Mouse (Mus musculus): ENCODE data around the gene Ccdc47. TPM values are rescaled to one million over a fixed set of nuclear protein-coding genes. Genes with fewer than 3 reads are reported as not detected.
"Not testable (repeated sequence)": the region's sequence is repeated elsewhere in the genome, so short reads cannot be mapped to it uniquely, and the experiment has no call there.

Ccdc47 gene
- polyA plus RNA-seq, 1 experiment, result 4.8 TPM

DNA sequence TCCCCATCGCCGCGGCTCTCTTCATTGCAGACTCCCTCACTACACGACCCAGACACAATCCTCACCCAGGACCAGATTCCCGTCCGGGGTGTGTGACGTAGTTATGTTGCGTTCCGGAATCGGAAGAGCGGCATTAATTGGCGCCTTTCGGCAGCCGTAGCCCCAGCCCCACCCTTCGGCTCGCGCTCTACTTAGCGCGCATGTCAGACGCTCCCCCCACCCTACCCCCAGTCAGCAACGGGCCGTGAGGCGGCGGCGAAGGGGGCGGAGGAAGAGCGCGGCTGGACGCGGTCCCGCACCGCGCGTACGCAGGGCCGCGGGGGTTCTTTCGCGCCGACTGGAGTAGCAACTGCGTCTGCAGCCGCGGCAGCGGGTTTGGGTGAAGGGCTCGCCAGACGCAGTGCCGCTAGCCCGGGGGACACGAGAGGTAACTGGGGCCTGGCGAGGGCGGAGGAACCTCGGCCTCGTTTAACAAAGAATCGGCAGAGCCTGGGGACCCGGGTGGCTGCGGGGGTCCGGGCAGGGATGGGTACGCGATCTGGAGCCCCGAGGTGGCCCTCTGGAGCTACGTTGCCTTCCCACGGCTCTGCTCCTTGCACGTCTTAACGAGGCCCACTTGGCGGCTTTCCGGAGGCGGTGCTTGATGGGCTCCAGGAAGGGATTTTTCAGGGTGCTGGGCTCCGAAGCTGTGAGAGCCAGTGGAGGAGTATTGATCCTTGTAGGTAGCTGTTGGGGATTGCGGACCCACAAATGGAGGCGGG, 766 bp upstream of the Ccdc47 start, which contains the start of gene Ddx42:
TSS of gene Ddx42 (plus strand) at position 197 of the 761 bp plus-strand sequence.
- Histone ChIP-seq H3K27ac (ENCODE audit: insufficient read depth, low read depth, low read length) (peak within 1 kb of the TSS; percentile 99), H3K4me3 (ENCODE audit: low read depth, low read length) (peak within 1 kb of the TSS; percentile 99), H3K4me1 (ENCODE audit: control insufficient read depth, insufficient read depth, insufficient read length, low read length) (peaks cover 6% of the 10 kb centered on the region; the same call in 1 of the 2 replicates), H3K36me3 (ENCODE audit: control insufficient read depth, insufficient read depth, low read length) (peaks cover 6% of the 10 kb centered on the region), H3K27me3 (ENCODE audit: control insufficient read depth, insufficient read depth, low read length) (no peaks in the 10 kb centered on the region)
- TF ChIP-seq POLR2A (IDR thresholded peaks at IDR 0.05; ENCODE audit: low read depth, low read length), result peak; percentile 71; the same call in 1 of the 2 replicates
- TF ChIP-seq CTCF (IDR thresholded peaks at IDR 0.05; ENCODE audit: extremely low read depth, insufficient read length, insufficient replicate concordance, low read depth, low read length), result no peak
- under 1% methylated on average over 70 of the region's 70 CpGs for WGBS

DNA sequence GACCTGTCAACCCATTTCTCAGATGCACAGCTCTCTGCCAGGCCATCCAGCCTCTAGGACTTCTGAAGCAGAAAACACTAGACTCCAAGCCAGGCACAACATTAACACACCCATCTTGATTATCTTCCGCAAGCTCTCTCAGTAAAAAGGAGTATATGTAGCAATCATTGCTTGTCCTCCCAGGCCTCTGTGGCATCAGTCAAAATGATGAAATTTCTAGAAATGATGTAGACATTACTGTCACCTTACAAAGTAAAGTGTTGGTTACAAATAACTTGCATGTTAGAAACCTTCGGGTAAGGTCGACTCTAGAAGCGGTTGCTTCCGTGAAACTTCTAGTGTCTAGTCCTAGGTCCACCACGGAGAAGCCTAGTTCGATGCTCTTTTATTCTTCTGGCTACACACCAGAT, 689 bp downstream of the Ccdc47 start:
- H3K36me3 ChIP-seq (ENCODE audit: control insufficient read depth, insufficient read depth, low read length), result peaks cover 15% of the 10 kb centered on the region
- no peak overlapping the region for H3K4me3 ChIP-seq (ENCODE audit: low read depth, low read length)
- H3K4me1 ChIP-seq (ENCODE audit: control insufficient read depth, insufficient read depth, insufficient read length, low read length), result peaks cover 6% of the 10 kb centered on the region; the same call in 1 of the 2 replicates
- no peak for TF ChIP-seq CTCF (IDR thresholded peaks at IDR 0.05; ENCODE audit: extremely low read depth, insufficient read length, insufficient replicate concordance, low read depth, low read length)
- no peak for TF ChIP-seq POLR2A (IDR thresholded peaks at IDR 0.05; ENCODE audit: low read depth, low read length)
- no peaks in the 10 kb centered on the region for H3K27me3 ChIP-seq (ENCODE audit: control insufficient read depth, insufficient read depth, low read length)
- 5% methylated on average over 7 of the region's 7 CpGs for WGBS
- H3K27ac ChIP-seq (ENCODE audit: insufficient read depth, low read depth, low read length), result peak overlapping the region; percentile 67

DNA sequence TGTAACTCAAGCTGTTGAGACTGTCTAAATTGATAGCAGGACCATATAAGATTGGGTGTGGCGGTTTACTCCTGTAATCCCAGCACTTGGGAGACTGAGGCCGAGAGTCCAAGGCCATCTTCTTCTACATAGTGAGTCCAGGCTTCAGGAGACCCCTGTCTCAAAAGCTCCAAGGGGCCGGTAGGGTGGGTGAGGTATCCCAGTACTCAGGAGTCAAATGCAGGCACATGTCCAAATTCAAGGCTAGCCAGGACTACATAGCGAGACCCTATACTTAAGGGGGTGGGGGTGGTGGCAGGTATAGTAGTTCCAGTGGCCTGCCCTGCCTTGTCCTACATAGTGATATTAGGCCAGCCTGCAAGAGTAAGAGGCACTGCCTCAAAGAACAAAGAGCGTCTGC, 1.3 kb downstream of the Ccdc47 start:
- Histone ChIP-seq H3K36me3 (ENCODE audit: control insufficient read depth, insufficient read depth, low read length) (peaks cover 20% of the 10 kb centered on the region), H3K4me3 (ENCODE audit: low read depth, low read length) (no peak overlapping the region), H3K4me1 (ENCODE audit: control insufficient read depth, insufficient read depth, insufficient read length, low read length) (peaks cover 6% of the 10 kb centered on the region; the same call in 1 of the 2 replicates), H3K27me3 (ENCODE audit: control insufficient read depth, insufficient read depth, low read length) (no peaks in the 10 kb centered on the region), H3K27ac (ENCODE audit: insufficient read depth, low read depth, low read length) (no peak overlapping the region)
- WGBS, result 67% methylated on average over 5 of the region's 5 CpGs
- no peak for TF ChIP-seq CTCF (IDR thresholded peaks at IDR 0.05; ENCODE audit: extremely low read depth, insufficient read length, insufficient replicate concordance, low read depth, low read length)
- TF ChIP-seq POLR2A (IDR thresholded peaks at IDR 0.05; ENCODE audit: low read depth, low read length), result no peak

DNA sequence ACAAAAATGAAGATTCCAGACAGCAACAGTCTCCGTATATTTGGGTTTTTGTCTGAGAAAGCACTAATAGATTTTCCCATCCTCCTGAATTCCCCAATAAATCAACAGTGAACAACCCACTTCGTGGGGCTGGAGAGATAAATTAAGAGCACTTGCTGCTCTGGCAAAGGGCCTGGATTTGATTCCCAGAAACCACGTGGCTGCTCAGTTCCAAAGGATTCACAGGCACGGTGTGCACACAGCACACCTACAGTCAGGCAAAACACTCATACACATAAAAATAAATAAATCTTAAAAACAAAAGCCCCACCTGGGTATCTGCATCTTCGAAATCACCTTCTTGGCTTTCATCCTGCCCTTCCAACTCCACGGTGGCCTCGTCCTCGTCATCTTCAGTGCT, 3.4 kb downstream of the Ccdc47 start:
- TF ChIP-seq CTCF (IDR thresholded peaks at IDR 0.05; ENCODE audit: extremely low read depth, insufficient read length, insufficient replicate concordance, low read depth, low read length) (no peak), POLR2A (IDR thresholded peaks at IDR 0.05; ENCODE audit: low read depth, low read length) (no peak)
- WGBS, result 81% methylated on average over 8 of the region's 8 CpGs
- peaks cover 35% of the 10 kb centered on the region for H3K36me3 ChIP-seq (ENCODE audit: control insufficient read depth, insufficient read depth, low read length)
- no peak overlapping the region for H3K4me3 ChIP-seq (ENCODE audit: low read depth, low read length)
- no peak overlapping the region for H3K27ac ChIP-seq (ENCODE audit: insufficient read depth, low read depth, low read length)
- H3K27me3 ChIP-seq (ENCODE audit: control insufficient read depth, insufficient read depth, low read length), result no peaks in the 10 kb centered on the region
- H3K4me1 ChIP-seq (ENCODE audit: control insufficient read depth, insufficient read depth, insufficient read length, low read length), result peaks cover 6% of the 10 kb centered on the region; the same call in 1 of the 2 replicates

DNA sequence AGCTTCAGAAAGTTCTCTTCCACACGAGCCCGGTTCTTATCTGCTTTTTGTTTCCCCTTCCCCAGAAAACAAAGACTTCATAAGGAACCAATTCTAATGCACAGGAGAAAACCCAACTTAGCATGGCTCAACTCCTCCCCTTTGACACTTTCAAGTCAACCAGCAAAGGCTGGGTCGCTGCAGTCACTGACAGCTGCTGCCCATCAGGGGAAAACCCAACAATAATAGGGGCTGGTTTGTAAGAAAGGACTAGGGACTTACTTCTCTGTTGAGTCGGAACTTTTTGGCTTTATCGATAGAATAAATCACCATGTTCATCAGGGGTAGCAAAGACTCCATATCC, 14.1 kb downstream of the Ccdc47 start, which contains the start of gene Strada:
TSS of gene Strada (minus strand) at position 46 of the 343 bp plus-strand sequence.
- peak within 1 kb of the TSS; percentile 20; the same call in 1 of the 2 replicates for H3K27ac ChIP-seq (ENCODE audit: insufficient read depth, low read depth, low read length)
- peaks cover 53% of the 10 kb centered on the region for H3K36me3 ChIP-seq (ENCODE audit: control insufficient read depth, insufficient read depth, low read length)
- H3K27me3 ChIP-seq (ENCODE audit: control insufficient read depth, insufficient read depth, low read length), result no peaks in the 10 kb centered on the region
- WGBS, result 72% methylated on average over 5 of the region's 5 CpGs
- no peak within 1 kb of the TSS for H3K4me3 ChIP-seq (ENCODE audit: low read depth, low read length)
- H3K4me1 ChIP-seq (ENCODE audit: control insufficient read depth, insufficient read depth, insufficient read length, low read length), result no peaks in the 10 kb centered on the region
- no peak for TF ChIP-seq CTCF (IDR thresholded peaks at IDR 0.05; ENCODE audit: extremely low read depth, insufficient read length, insufficient replicate concordance, low read depth, low read length)
- no peak for TF ChIP-seq POLR2A (IDR thresholded peaks at IDR 0.05; ENCODE audit: low read depth, low read length)

DNA sequence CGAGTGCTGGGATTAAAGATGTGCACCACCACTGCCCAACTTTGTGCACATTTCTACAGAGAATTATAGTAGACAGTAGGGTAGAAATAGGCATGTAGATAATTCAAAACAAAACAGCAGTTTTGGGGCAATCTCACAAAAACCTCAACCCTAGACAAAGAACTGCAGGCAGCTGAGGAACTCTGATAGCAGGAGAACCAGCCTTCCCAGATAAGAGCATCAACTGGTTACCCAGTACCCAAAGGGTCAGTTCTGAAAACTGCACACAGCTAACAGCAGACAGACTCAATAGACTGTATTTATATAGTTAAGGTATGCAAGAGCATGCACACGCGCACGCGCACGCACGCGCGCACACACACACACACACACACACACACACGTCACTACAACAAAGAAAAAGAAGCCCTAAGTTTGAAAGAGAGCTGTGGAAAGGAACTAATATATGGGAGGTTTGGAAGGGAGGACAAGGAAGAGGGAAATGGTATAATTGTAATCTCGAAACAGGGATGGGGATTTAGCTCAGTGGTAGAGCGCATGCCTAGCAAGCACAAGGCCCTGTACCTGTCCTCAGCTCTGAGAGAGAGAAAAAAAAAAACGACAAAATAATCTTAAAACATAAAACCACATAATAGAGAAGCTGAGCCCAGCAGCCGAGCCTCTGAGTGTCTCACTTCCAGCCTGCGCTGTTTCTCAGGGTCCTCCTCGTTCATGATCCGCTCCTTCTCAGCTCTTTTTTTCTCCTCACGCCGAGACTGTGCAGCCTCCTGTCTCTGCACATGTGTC, 14.6 kb downstream of the Ccdc47 start:
- WGBS, result 86% methylated on average over 19 of the region's 19 CpGs
- no peak for TF ChIP-seq CTCF (IDR thresholded peaks at IDR 0.05; ENCODE audit: extremely low read depth, insufficient read length, insufficient replicate concordance, low read depth, low read length)
- TF ChIP-seq POLR2A (IDR thresholded peaks at IDR 0.05; ENCODE audit: low read depth, low read length), result no peak
- no peaks in the 10 kb centered on the region for H3K27me3 ChIP-seq (ENCODE audit: control insufficient read depth, insufficient read depth, low read length)
- H3K4me1 ChIP-seq (ENCODE audit: control insufficient read depth, insufficient read depth, insufficient read length, low read length), result no peaks in the 10 kb centered on the region
- H3K27ac ChIP-seq (ENCODE audit: insufficient read depth, low read depth, low read length), result no peak overlapping the region
- peaks cover 47% of the 10 kb centered on the region for H3K36me3 ChIP-seq (ENCODE audit: control insufficient read depth, insufficient read depth, low read length)
- H3K4me3 ChIP-seq (ENCODE audit: low read depth, low read length), result no peak overlapping the region

DNA sequence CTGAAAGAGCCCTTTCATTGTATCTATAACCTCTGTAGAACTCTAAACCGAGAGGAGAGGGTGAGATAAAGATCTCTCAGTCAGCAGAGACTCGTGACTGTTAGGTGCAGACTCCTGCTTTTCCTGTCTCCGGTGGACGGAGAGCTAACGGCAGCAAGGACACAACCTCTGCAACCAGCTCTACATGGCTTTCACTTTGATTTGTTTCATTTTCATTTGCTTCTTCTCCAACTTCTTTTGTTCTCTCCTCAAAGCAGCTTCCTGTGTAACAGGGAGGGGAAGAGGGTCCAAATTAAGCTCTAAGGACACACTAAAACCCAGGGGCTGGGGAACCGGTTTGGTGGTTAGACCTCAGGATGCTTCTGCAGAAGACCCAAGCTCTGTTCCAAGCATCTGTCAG, 15.4 kb downstream of the Ccdc47 start:
- H3K4me1 ChIP-seq (ENCODE audit: control insufficient read depth, insufficient read depth, insufficient read length, low read length), result no peaks in the 10 kb centered on the region
- H3K4me3 ChIP-seq (ENCODE audit: low read depth, low read length), result no peak overlapping the region
- 66% methylated on average over 6 of the region's 6 CpGs for WGBS
- no peaks in the 10 kb centered on the region for H3K27me3 ChIP-seq (ENCODE audit: control insufficient read depth, insufficient read depth, low read length)
- peaks cover 43% of the 10 kb centered on the region for H3K36me3 ChIP-seq (ENCODE audit: control insufficient read depth, insufficient read depth, low read length)
- TF ChIP-seq CTCF (IDR thresholded peaks at IDR 0.05; ENCODE audit: extremely low read depth, insufficient read length, insufficient replicate concordance, low read depth, low read length) (no peak), POLR2A (IDR thresholded peaks at IDR 0.05; ENCODE audit: low read depth, low read length) (no peak)
- H3K27ac ChIP-seq (ENCODE audit: insufficient read depth, low read depth, low read length), result peak overlapping the region; percentile 20; the same call in 1 of the 2 replicates

DNA sequence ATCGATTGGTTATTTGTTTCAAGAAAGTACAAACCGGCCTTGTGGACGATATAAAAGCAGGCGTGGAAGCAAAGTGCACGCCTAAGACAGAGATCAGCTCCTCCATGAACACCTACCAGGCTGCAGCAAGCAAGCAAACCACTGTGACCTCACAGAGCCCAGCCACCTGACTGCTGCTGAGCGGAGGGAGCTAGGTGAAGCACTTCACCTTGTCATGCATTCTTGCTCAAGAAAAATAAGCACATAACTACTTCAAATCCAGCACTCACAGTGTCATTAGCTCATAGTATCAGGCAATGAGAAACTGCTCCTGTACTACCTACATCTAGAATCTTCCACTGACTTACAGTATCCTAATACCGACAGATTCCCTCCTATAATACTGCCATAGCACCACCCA, 16.1 kb downstream of the Ccdc47 start:
- WGBS, result 89% methylated on average over 7 of the region's 7 CpGs
- not testable (repeated sequence) for H3K4me1 ChIP-seq (ENCODE audit: control insufficient read depth, insufficient read depth, insufficient read length, low read length); H3K27ac ChIP-seq (ENCODE audit: insufficient read depth, low read depth, low read length); H3K27me3 ChIP-seq (ENCODE audit: control insufficient read depth, insufficient read depth, low read length); H3K4me3 ChIP-seq (ENCODE audit: low read depth, low read length)
- H3K36me3 ChIP-seq (ENCODE audit: control insufficient read depth, insufficient read depth, low read length), result peaks cover 36% of the 10 kb centered on the region
